Mouse (Mus musculus): ENCODE data around the gene Mtus2.

The Mtus2 gene

DNA sequence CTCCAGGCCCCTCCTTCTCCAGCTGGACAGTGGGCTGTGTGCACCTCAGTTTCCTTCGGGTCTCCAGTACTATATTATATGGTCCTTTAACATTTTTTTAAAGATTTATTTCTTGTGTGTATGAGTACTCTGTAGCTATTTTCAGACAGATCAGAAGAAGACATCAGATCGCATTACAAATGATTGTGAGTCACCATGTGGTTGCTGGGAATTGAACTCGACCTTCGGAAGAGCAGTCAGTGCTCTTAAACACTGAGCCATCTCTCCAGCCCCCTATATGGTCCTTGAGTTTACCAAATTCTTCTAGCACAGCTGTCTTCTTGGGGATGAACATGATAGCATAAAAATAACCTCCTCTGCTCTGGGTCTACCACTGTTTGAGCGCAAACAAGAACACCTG lies 382.0 kb downstream of the Mtus2 start:
- DNase-seq (ENCODE audit: low read depth, low spot score) = no peak

DNA sequence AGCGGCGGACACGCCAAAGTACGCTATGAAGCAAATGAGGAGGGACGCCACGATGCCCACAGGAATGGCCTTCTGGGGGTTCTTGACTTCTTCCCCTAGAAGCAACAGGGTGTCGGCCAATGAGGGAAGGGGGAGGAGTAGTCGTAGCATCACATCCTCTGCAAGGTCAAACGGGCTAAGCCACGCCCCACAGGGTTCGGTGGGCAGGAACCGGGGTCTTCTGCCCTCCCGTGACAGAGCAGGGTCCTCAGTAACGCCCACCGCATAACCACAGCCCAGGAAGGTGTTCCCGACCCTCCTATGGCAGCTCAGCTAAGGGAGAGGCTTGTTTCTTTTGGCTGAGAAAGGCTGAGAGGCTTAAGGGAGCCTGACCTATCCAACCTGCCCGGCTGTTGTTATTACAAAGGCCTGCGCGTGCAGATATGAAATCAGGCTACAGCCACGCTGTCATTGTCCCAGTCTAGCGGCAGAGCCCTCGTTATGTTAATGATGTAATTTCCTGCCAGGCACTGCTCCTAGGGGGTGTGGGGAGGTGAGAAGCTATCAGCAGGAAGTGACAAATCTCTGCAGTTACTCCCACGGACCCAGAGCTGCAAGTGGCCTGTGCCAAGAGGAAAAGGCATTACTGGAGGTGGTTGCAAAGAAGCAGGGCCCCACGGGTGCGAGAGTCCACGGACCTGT lies 385.1 kb downstream of the Mtus2 start:
- no peak for DNase-seq (ENCODE audit: low read depth, low spot score)

DNA sequence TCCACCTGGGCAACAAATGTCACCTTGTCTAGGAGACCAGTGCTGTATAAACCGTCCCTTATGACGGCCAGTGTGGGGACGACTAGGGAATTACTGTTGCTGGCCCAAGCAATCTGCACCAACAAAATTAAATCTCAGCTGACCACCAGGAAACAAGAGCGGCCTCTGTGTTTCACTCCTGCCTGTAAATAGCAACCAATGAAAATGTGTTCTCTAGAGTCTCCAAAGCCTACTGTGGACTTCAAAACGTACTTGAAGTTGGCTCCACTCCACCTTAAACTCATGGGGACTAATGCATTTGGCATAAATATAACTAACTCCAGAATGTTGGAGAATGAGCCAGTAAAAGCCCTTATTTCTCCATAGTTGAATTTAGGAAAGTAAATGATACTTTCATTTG lies 387.3 kb downstream of the Mtus2 start:
- no peak for DNase-seq (ENCODE audit: low read depth, low spot score)

DNA sequence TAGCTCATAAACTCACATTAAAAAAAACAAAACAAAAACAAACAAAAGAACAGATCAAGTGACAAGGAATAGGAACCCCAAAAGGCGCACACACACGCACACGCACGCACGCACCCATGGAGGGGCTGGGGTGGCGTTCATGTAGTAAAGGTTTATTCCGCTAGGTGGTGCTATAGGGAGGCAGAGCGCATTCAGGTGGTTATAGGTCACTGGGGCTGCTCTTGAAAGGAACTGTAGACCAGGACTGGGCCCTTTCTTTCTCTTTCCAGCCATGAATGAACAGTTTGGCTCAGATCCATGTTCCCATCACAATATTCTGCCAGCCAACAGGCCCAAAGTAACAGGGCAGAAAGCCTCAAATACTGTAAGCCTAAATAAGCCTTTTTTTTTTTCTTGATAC lies 389.4 kb downstream of the Mtus2 start:
- DNase-seq (ENCODE audit: low read depth, low spot score) = peak; percentile 47

DNA sequence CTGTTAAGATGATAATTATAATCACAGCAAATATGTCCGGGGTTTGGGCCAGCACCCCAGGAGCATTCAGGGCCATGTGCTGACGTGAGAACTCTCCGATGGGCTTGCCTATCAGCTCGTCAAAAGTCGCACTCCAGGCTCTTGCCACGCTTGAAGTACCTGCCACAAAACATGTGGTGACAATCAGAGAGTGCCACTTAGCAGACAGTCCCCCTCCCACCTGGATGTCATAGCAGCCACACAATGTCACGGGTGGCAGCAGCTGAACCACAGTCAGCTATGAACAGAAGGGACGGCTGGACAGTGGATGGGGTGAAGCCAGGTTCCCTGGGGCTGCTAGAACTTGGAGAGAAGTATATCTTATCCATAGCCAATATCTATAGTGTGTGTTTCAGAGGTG lies 391.0 kb downstream of the Mtus2 start:
- no peak for DNase-seq (ENCODE audit: low read depth, low spot score)

DNA sequence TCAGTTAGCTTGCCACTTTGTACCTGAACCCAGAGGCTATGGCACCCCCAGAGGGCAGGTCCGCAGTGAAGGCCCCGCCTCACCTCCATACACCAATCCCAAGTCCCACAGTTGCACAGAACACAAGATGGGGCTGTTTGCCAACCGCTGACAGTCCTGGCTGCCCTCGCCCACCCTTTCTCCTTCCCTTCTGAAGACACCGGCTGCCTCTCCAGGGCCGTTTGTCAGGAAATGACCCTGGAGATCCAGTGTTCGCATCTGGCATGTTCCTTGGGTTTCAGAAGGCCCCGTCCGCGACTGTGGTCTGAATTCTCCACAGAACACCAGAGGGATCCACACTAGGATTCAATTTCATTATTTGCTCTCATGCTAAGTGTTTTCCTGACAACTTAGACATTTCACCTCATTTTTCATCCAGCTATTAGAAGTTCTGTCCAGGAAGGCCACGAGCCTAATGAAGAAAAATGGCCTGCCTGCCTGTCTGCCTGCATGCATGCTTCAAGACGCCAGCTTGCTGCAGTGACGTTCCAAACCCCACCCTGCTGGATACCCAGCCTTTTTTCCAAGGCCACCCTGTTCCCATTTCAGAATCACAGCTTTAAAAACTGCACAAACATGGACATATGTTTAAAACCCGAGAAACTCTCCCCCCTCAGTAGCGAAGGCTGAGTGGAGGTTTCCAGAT lies 392.3 kb downstream of the Mtus2 start:
- no peak for DNase-seq (ENCODE audit: low read depth, low spot score)

GRCm38 (mm10) chr5:148353429-148353828 lies 396.3 kb downstream of the Mtus2 start:
- no peak for DNase-seq (ENCODE audit: low read depth, low spot score)

DNA sequence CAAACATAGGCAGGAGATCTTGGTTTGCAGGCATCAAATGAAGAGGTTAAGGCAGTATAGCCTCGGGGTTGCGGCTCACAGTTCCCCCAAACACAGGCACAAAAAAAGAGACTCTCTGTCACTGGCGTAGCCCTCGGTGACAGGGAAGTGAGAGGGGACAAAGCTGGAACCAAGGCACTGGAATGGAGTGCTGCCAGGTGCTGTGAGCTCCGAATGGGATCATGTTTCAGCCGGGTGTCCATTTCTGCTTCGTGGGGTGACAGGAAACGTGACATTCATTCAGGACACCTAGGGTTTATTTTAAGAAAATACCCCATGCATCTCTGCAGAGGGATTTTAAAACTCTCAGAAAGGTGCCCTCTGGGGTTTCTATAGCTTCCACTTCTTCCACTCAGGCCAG lies 397.4 kb downstream of the Mtus2 start:
- no peak for DNase-seq (ENCODE audit: low read depth, low spot score)

GRCm38 (mm10) chr5:148355822-148356221 lies 398.7 kb downstream of the Mtus2 start:
- no peak for DNase-seq (ENCODE audit: low read depth, low spot score)

DNA sequence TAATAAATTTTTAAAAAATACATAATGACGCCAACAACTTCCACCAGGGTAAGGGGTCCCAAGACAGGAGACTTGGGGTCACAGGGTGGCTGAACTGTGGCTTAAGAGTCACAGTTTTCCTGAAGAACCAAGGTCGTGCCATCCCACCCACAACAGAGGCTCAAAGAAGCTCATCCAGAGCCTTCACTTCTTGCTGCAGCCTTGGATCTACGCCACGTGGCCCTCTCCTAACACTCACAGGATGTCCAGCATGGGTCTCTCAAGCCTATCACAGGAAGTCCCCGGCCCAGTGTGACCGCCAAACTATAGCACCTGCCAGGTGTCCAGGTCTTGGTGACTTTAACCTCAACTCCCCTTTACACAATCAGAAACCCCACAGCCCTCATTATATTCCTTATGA lies 400.0 kb downstream of the Mtus2 start:
- no peak for DNase-seq (ENCODE audit: low read depth, low spot score)

DNA sequence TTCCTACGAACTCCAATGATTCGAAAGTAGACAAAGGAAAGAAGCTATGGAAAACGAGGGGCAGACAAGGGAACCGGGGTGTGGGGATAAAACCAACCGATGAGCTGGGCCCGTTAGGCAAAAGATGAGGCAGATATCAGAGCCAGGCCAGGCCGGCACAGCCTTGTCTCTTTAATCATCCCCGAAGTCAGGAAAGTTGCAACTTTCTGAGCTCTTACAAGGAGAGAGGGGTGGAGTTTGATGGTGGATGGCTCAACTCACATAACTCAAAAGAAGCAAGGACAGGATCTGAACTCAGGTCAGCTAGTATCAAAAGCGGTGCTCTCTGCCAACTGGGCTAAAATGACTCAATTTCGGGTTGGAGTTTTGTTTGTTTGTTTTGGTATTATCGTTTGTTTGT lies 402.0 kb downstream of the Mtus2 start:
- no peak for DNase-seq (ENCODE audit: low read depth, low spot score)

- DNase-seq (ENCODE audit: low read depth, low spot score) = peak; percentile 71
These were observed 404.0 kb downstream of the Mtus2 start for GRCm38 (mm10) chr5:148360922-148361758.

DNA sequence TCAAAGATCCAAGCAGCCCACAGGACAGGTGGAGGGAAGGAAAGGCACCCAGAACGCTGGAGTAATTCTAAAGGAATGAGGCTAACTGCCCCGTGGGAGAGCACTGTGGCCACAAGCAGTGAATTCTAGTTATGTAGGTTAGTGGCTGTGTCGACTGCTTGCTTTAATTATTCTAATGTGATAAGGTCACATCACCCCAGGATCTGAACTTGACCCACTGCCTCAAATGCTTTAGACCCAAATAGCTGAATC lies 404.6 kb downstream of the Mtus2 start:
- no peak for DNase-seq (ENCODE audit: low read depth, low spot score)

GRCm38 (mm10) chr5:148362296-148362695 lies 405.2 kb downstream of the Mtus2 start:
- DNase-seq (ENCODE audit: low read depth, low spot score) = no peak

GRCm38 (mm10) chr5:148363441-148364113 lies 406.5 kb downstream of the Mtus2 start:
- no peak for DNase-seq (ENCODE audit: low read depth, low spot score)
